Mouse (Mus musculus) B cell, adult 2 months (primary cell): ENCODE data around the gene Sap25.
A peak's percentile ranks its signal among the peaks of the same experiment; 100 is the strongest.

ENCODE experiments used
- DNase-seq, 2 experiments: peaks; one replicate each; pipeline ENCODE4 v3.0.0; 2022

The Sap25 gene

DNA sequence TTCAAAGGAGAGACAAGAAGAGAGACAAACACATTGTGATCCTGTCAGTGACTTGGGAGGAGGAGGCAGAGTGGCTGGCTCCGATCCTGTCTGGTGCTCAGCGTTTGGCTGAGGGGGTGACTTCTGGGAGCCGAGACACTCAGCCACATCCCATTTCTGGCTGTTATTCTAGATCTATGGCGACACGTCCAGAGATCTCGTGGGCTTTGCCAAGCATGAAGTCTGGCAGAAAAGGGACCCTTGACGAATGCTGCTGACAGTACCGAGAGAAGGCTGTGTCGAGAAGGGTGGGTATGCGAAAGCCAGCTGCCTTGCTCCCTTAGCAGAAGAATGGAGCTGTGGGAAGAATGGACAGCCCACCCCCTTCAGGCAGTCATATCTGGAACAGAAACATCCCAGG is 27.8 kb downstream of the Sap25 start:
- DNase-seq = no peak

DNA sequence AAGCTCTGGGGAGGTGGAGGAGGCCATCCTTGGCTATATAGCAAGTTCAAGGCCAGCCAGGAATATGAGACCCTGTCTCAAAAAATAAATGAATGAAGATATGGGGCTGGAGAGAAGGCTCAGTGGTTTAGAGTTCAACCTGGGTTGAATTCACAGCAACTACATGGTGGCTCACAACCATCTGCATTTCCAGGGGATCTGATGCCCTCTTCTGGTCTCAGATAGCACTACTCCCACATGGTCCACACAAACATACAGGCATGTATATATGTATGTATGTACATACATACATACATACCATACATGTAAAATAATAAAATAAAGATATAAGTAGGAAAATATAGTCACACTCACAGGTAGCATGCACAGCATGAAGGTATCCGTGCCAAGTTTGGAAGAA is 29.1 kb downstream of the Sap25 start:
- peak; percentile 31 to 41 for DNase-seq

DNA sequence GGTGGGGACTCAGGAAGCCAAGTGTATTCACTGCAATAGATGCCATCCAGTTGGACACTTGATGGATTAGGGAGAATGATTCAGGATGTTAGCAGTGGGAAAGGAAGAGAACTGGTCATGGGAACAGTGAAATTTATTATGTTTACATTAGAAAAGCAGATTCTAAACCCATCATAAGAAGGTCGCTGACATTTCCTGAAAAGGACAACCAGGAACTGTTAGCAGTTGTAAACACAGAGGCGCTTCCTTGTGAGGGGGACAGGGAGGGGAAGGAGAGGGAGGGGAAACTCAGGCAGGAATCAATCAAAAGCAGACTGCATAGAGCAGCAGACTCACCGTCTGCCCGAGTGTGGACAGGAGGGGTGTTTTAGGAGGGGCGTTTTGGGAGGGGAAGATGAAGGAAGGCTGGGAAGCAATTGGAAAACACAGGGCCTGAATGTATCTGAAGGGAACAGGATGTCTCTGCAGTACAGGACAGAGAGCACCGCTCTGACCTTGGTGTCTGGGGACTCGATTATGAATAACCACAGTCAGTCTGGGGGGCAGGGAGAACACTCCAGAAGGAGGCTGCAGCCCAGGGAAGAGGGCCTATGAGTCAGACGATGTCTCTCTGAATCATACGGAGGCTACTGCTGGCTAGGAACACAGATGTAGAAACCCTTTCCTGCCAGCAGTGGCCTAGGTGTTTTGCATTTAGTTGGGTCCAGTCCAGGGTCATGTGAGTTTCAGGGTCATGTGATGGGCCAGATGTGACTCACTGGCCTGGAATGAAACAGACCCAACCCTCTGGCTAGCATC is 30.5 kb downstream of the Sap25 start:
- no peak for DNase-seq

DNA sequence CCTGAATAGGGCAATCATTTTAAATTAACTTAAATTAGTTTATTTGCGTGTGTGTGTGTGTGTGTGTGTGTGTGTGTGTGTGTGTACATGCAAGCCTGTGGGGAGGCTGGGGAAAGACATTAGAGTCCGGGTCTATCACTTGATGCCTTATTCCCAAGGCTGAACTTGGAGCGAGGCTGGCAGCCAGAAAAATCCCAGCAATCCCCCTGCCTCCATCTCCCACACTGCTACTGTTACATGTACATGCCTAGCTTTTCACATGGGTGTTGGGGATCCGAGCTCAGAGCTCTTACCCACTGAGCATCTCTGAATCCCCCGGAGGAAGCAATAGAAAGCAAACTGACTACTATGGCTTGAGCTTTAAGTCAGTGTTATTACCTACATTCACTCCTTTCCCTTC is 31.2 kb downstream of the Sap25 start:
- no peak for DNase-seq

DNA sequence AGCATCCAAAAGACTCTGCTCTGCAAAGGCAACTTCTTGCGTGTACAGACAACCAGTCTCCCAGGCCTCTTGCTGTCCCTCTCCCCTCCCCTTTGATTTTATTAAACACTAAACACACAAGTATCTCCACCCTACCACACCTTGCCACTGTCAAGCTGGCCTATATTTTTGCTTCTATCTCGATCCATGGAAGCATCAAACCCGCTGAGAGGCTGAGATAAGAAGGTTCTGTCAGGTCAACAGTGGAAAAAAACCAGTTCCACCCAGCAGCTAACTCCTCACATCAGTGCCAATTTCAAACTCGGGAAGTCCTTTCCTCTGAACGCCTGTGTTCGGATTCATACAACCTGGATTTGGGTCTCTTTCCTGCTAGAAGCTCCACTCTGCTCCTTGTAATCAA is 31.9 kb downstream of the Sap25 start:
- no peak for DNase-seq

DNA sequence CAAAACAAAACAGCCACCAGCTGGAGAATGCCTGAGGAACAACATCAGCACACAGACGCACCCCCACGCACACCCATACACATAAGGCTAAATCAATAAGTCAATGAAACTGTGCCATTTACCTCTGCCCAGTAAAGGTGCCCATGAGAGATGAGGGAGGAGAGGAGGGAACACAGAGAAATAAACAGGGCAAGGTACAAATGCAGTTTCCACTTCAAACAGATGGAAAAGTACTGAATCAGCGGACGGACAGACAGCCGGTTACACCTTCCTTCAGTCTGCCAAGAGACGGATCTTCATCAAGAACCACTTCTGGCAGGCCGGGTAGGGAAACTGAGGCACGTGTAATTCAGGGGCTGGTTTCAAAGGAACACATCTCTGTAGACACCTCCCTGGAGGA is 33.7 kb downstream of the Sap25 start:
- DNase-seq = no peak

DNA sequence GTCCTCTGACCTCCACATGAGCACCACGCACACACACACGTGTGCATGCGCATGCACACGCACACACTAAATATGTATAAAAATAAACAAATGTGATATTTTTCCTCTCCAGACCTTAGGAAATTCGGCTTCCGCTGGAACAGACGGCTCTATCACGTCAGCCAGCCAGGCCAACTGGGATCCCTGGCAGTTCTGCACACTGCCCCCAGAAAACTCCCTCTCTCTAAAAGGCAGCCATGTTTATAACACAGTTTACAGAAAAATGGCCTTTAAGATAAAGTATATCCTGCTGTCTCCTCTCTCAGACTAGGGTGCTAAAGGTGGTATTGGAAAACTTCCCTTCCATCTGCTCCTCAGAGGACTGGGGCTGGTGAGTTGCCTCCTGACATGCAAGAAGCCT is 36.7 kb downstream of the Sap25 start:
- no peak for DNase-seq

DNA sequence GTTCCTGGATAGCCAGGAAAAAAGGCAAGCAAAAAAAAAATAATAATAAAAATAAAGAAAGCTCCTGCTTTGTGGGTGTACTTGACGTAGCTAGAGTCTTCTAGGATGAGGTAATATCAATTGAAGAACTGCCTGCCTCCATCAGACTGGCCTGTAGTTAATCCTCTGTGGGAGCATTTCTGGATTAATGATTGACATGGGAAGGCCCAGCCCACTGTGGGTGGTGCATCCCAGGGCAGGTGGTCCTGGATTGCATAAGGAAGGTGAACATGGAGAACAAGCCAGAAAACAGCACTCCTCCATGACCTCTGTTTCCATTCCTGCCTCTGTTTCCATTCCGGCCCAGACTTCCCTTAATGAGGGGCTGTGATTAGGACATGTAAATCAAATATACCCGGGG is 37.6 kb downstream of the Sap25 start:
- no peak for DNase-seq

DNA sequence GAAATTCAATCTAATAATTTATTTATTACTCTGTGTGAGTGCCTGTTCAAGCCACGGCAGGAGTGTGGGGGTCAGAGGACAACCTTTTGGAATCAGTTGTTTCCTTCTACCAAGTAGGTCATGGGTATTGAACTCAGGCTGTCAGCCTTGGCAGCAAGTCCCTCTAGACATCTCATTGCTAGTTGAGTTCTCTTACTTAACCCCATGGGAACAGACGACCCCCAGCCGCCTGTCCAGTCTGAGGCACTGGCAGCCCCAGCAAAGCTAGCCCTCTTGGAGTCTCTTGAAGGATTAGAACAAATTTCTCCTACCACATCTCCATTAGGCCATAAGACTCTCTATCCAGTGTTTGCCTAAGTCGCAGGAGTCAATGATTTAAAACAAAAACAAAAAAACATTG is 38.6 kb downstream of the Sap25 start:
- DNase-seq = no peak

DNA sequence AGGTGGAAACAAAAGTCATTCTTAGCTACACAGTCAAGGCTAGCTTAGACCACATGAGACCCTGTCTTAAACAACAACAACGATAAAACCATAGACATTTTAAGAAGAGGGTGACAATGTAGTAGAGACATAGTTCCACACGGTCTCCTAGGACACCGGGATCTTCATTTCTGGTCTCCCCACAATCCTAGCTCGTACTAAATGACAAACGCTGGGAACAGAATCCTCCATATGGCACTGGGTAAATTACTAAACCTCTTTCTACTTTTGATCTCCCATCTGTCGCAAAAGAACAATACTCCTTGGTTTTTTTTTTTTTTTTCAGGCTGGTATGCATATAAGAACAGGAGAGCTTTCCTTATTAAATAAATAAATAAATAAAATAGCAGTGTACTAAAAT is 41.4 kb downstream of the Sap25 start:
- DNase-seq = no peak

DNA sequence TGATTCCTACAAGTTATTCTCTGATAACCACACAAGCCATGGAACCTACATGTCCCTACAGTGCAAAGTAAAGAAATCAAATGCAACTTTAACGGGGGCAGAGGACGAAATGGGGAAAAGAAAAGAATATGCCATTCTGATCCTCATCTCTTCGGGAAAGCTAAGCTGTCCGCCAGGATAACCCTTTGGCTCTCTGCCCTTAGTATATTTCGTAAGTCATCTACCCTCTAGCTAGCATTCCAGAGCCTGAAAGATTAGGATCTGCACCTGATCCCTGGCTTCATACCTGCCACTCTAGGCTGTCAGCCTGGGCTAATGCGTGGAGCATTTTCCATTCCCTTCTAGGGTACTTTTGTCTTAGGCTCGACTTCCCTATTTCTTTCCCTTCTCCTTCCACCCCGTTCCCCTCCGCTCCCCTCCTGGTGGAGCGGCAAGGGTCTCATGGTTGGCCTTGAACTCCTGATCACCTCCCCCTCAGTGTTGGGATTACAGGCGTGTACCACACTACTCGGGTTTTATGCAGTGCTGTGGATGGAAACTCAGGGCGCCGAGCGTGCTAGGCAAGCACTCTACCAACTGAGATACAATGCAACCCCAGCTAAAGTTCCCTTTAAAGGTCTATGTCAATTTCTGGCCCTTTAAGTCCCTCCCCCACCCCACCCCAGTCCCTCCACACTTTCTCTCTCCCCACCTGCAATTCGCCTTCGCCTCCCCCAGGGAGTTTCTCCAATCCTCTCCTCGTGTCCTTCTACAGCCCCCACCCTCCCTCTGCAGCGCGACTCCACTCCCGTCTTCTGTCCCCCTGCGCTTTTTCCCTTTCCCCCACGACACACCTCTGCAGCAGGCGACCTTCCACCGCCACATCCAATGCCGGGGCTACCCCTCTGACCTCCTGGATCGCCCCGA is 42.5 kb downstream of the Sap25 start:
- peak in 1 of 2 experiments; percentile 22 for DNase-seq

DNA sequence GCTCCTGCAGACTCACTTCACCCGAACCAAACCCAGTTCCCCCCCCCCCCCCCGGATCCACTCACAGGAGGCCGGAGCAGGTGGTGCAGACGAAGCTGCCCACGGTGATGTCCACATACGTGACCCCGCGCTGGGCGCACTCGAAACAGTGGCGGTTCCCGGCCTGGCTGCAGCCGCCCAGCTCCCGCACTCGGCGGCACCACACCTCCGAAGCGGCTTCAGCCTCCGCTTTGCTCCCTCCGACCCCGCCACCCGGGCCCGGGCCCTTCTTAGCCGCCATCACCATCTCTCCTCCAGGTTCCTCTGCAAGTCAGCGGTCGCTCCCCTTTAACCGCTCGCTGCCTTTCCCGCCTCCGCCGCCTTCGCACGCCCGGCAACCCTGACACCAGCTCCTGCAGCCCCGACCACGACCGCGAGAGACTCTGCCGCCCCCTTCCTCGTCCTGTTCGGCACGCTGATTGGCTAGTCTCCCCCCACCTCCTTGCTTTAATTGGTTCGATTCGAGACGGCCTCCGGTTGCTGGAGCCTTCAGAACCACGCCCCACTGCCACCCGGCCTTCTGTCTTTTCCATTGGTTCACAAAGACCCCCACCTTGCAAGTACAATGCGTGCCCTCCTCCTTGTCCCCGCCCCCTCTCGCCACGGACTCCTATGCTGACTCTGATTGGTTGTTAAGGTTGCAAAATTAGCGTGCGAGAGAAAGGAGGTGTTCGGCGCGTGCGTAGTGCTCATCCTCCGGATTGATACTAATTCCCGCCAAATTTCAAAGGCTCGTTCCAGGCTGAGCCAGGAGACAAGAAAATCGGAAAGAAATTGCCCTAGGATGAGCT is 43.4 kb downstream of the Sap25 start, which contains the start of gene Agfg2:
Agfg2 (minus strand) TSS at position 433 of the 830 bp plus-strand sequence.
- peak; percentile 96 to 98 for DNase-seq

DNA sequence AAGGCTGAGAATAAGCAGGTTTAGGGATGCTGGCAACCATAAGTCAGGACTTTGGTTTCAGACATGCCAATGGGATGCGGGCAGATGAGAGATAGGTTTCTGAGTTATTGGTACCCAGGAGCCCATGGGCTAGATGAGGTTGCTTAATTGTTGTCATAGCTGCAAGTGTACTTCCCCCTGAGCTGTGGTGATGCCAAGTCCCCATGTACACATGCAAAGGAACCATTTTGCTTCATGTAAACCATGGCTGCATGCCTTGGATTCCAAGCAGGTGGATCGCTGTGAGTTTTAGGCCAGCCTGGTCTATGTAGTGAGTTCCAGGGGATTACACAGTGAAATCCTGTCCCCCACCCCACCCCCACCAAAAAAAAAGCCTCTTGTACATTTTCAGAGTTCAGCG is 44.5 kb downstream of the Sap25 start:
- no peak for DNase-seq

DNA sequence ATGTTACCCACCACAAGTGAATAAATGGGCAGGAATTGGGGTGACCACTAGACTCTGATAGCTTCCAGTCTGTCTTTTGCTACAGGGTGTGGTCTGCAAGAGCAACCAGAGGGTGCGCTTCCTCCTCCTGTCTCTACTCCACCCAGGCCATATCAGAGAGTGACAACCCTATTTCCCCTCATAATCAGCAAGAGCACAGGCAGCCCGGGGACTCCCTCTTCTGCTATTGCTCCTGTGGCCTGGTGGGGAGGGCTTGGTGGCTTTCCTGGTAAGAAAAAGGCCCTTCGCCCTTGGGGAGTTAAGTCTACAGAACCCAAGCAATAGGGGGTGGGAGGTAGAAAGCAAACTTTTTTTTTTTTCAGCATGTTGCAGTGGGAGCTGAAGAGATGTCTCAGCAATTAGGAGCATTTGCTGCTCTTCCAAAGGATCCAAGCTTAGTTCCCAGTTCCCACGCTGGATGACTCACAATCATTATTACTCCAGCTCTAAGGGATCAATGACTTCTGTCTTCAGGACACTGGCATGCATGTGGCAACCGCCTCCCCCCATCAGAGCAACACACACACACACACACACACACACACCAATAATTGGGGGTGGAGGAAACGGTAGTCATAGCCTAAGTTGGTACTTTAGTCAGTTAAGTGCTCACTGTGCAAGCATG is 45.1 kb downstream of the Sap25 start:
- peak; percentile 32 to 33 for DNase-seq

DNA sequence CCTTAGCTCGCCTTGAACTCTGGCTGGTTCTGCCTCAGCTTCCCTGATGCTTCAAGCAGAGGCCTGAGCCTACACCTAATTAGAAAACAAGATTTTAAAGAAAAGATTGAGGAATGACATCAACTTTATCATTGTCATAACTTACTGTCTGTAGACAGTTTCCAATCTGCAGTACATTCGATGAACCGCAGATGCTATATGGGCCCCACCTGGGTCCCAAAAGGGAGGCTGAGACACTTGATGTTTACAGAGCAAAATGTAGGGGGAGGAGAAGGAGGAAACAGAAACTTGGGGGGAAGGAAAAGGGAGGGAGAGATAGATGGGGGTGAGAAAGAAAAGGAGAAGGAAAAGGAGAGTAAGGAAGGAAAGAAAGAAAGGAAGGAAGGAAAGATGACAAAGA is 48.8 kb downstream of the Sap25 start:
- DNase-seq = no peak

DNA sequence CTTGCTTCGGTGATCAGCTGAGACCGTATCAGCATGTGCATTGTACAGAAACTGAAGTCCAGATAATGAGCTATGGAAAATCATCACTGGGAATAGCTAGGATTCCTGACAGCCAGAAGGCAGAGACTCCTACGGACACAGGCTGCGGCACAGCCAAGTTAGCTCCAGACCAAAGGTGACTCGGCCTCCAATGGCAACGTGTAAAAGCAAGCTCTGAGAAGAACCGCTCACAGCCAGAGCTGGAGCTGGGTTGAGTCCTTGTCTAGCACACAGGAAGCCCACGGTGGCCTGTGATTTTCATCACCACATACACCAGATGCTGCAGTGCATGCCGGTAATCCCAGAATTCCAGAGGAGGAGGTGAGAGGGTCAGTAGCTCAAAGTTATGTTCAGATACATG is 49.4 kb downstream of the Sap25 start:
- DNase-seq = no peak

DNA sequence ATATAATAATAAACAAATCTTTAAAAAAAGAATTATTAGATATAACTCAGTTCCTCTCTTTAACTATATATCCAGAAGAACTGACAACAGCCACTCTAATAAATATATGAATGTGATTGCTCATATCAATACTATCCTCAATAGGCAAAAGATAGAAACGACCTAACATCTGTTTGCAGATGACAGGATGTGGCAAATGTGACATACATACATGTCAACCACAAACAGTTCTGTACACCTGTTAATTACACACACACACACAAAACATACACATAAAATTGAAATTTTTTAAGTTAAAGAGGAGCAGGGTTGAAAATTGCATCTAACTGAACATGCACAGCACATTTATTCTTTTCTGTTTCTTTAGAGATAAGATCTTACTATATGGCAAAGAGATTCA is 50.7 kb downstream of the Sap25 start:
- no peak for DNase-seq
